Mouse (Mus musculus) heart, postnatal 0 days (tissue): ENCODE results near the gene Pakap.

Experiments used
- CTCF ChIP-seq: IDR thresholded peaks from 2 replicates; pipeline ENCODE4 v1.5.1; 2016; ENCODE audit warnings: antibody characterized with exemption, control low read depth, low read depth
- EP300 ChIP-seq: IDR thresholded peaks from 2 replicates; pipeline ENCODE4 v1.6.1; 2016; ENCODE audit warnings: antibody characterized with exemption, low read depth

DNA sequence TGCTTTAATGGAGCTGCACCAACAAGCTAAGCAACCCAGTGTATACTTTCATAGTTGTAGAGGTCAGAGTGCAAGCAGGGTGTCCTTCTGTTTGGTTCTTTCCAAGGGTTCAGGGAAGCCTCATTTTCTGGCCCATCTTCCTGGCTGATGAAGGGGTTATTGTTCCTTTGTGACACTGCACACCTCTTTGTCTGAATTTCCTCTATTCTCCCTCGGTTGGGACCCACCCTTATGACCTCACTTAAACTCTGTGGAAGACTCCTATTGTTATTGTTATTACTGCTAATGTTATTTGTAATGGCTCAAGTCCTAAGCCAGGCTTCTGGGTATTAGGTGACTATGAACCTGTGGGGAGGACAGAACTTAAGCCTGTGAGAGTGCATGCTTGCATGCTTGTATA, 273.9 kb downstream of the Pakap start:
- TF ChIP-seq CTCF (no peak), EP300 (no peak)
